Comparison of ENCODE assay signal across 17 mouse cellular contexts in genomic region chr9:13624780-13625179, GRCm38 (mm10).
DNase-seq lines count a peak whose midpoint lies in the region; ATAC-seq and TF ChIP-seq lines count a peak whose summit lies in the region.
"Had no signal": no experiment of that assay in that cellular context is flagged by ENCODE, and none has a peak within 500 bp of the region (broad histone marks: within the 10 kb centered on the region; RNA-seq: fewer than 3 reads in every experiment).

No protein-coding gene starts in this region.

- H3K79me2 ChIP-seq in heart, adult 2 months (replicated peaks; ENCODE audit: control insufficient read depth, insufficient read depth, low read length): 0 out of 2 replicates have a peak, but pooled peaks cover 4% of the 10 kb centered on the region

- TF ChIP-seq CTCF in heart, adult 2 months (IDR thresholded peaks at IDR 0.05): no peak

- H3K9ac ChIP-seq in heart, adult 2 months (ENCODE audit: low read depth, low read length): no peak overlapping the region
- H3K9ac ChIP-seq: embryonic facial prominence, embryonic 12.5 days; forebrain, embryonic 12.5 days had no signal

- peak; percentile 45 to 53 for DNase-seq in cerebellum, adult 18-20 months
- no peak for DNase-seq in cerebellum, adult 11 months
- peak; percentile 64 for DNase-seq in cerebellum, adult 9-10 months
- peak; percentile 23 for DNase-seq in heart, adult 11 months
- DNase-seq in heart, adult 2 months: no peak
- DNase-seq in fat pad, adult 2 months (ENCODE audit: extremely low read depth, low read depth, low spot score): peak; percentile 36
- no peak for DNase-seq in thymus, adult 18-20 months
- DNase-seq: adrenal gland, adult 2 months; adrenal gland, postnatal 10 days; adrenal gland, postnatal 25 days; gastrocnemius, adult 2 months had no signal

- 64% methylated on average over 1 of the region's 1 CpGs for WGBS in heart, adult 2 months

- intact Hi-C loops in heart, adult 2 months (cut with DNase I): no loop called here

- no peaks in the 10 kb centered on the region for H3K27me3 ChIP-seq in heart, adult 2 months (ENCODE audit: control insufficient read depth, insufficient read depth, low read length)
- H3K27me3 ChIP-seq: embryonic facial prominence, embryonic 12.5 days; forebrain, embryonic 12.5 days had no signal

- H3K36me3 ChIP-seq in heart, adult 2 months (ENCODE audit: control insufficient read depth, insufficient read depth, low read length): no peaks in the 10 kb centered on the region

- no peak for TF ChIP-seq POLR2A in heart, adult 2 months (IDR thresholded peaks at IDR 0.05; ENCODE audit: insufficient read depth, low read depth, low read length)

- no peak for ATAC-seq in cerebellum, adult (ENCODE audit: insufficient number of reproducible peaks, low FRiP score, low TSS enrichment)
- ATAC-seq: forebrain, embryonic 14.5 days had no signal

- H3K4me1 ChIP-seq in heart, adult 2 months (ENCODE audit: control insufficient read depth, insufficient read depth, low read length): 0 out of 2 replicates have a peak, but pooled peaks cover 1% of the 10 kb centered on the region
- H3K4me1 ChIP-seq: embryonic facial prominence, embryonic 12.5 days had no signal

- no peak overlapping the region for H3K4me3 ChIP-seq in heart, adult 2 months
- H3K4me3 ChIP-seq: embryonic facial prominence, embryonic 10.5 days; embryonic facial prominence, embryonic 12.5 days; forebrain, embryonic 10.5 days; forebrain, embryonic 12.5 days; gastrocnemius, adult 2 months had no signal

- H3K27ac ChIP-seq in heart, adult 2 months: no peak overlapping the region
- H3K27ac ChIP-seq: embryonic facial prominence, embryonic 10.5 days; embryonic facial prominence, embryonic 12.5 days; forebrain, embryonic 10.5 days; forebrain, embryonic 12.5 days; gastrocnemius, adult 2 months had no signal

- no peak for TF ChIP-seq EP300 in heart, adult 2 months (IDR thresholded peaks at IDR 0.05; ENCODE audit: insufficient read depth, low read depth, low read length)

Comparison
In these comparisons a context has a peak if more than half of its experiments do, and no peak if none do; other contexts are left out.
1. DNase-seq: peak in cerebellum, adult 18-20 months (2 of 2), cerebellum, adult 9-10 months (single experiment), heart, adult 11 months (single experiment) and fat pad, adult 2 months (single experiment); none in cerebellum, adult 11 months (single experiment), heart, adult 2 months (0 of 2) and thymus, adult 18-20 months (0 of 2).